Mouse (Mus musculus): ENCODE measurements around the gene H2-T22. TPM values are rescaled to one million over a fixed set of nuclear protein-coding genes. Genes with fewer than 3 reads are reported as not detected.

Gene H2-T22
- total and polyA plus RNA-seq, 2 experiments from 2014 or later, result 8.2 to 17.4 TPM

GRCm38 (mm10) chr17:36001121-36001897, 41.2 kb downstream of the H2-T22 start:
- H3K4me2 ChIP-seq (ENCODE audit: low read depth, low read length), result no peak overlapping the region
- no peaks in the 10 kb centered on the region for H3K36me3 ChIP-seq (replicated peaks; ENCODE audit: control insufficient read depth, insufficient read depth, low read length)
- no peaks in the 10 kb centered on the region for H3K9me3 ChIP-seq (replicated peaks; ENCODE audit: control insufficient read depth, low read length)
- H3K4me1 ChIP-seq (ENCODE audit: control insufficient read depth, insufficient read depth), result peaks cover 6% of the 10 kb centered on the region; the same call in 1 of the 2 replicates
- no peaks in the 10 kb centered on the region for H3K27me3 ChIP-seq (ENCODE audit: control insufficient read depth, insufficient read depth, low read length)
- no peak overlapping the region for H3K4me3 ChIP-seq (ENCODE audit: low read depth, low read length)
- no peak for TF ChIP-seq CTCF (IDR thresholded peaks at IDR 0.05; ENCODE audit: low read depth)
- no peak for TF ChIP-seq EP300 (IDR thresholded peaks at IDR 0.05; ENCODE audit: low read depth)
- DNase-seq (ENCODE audit: low spot score), result no peak
- H3K9ac ChIP-seq (replicated peaks; ENCODE audit: low read depth, low read length), result no peak overlapping the region
- no peak overlapping the region for H3K27ac ChIP-seq (ENCODE audit: low read depth)
- WGBS, result 93% methylated on average over 12 of the region's 12 CpGs
- no peak for ATAC-seq (ENCODE audit: insufficient read depth, low read depth)

- no peak overlapping the region for H3K9ac ChIP-seq (replicated peaks; ENCODE audit: low read depth, low read length)
- no peak for DNase-seq (ENCODE audit: low spot score)
- WGBS, result 73% methylated on average over 4 of the region's 4 CpGs
- TF ChIP-seq EP300 (IDR thresholded peaks at IDR 0.05; ENCODE audit: low read depth) (no peak), CTCF (IDR thresholded peaks at IDR 0.05; ENCODE audit: low read depth) (no peak)
- no peak overlapping the region for H3K4me2 ChIP-seq (ENCODE audit: low read depth, low read length)
- H3K4me1 ChIP-seq (ENCODE audit: control insufficient read depth, insufficient read depth), result peaks cover 6% of the 10 kb centered on the region; the same call in 1 of the 2 replicates
- no peaks in the 10 kb centered on the region for H3K9me3 ChIP-seq (replicated peaks; ENCODE audit: control insufficient read depth, low read length)
- H3K4me3 ChIP-seq (ENCODE audit: low read depth, low read length), result no peak overlapping the region
- H3K36me3 ChIP-seq (replicated peaks; ENCODE audit: control insufficient read depth, insufficient read depth, low read length), result no peaks in the 10 kb centered on the region
- no peaks in the 10 kb centered on the region for H3K27me3 ChIP-seq (ENCODE audit: control insufficient read depth, insufficient read depth, low read length)
- no peak for ATAC-seq (ENCODE audit: insufficient read depth, low read depth)
- H3K27ac ChIP-seq (ENCODE audit: low read depth), result no peak overlapping the region
These were observed 42.2 kb downstream of the H2-T22 start for GRCm38 (mm10) chr17:36000349-36000748.

- no peak overlapping the region for H3K27ac ChIP-seq (ENCODE audit: low read depth)
- H3K9ac ChIP-seq (replicated peaks; ENCODE audit: low read depth, low read length), result no peak overlapping the region
- WGBS, result 37% methylated on average over 7 of the region's 7 CpGs
- DNase-seq (ENCODE audit: low spot score), result no peak
- 0 out of 2 replicates have a peak overlapping the region, but pooled peaks have one; percentile 6 for H3K4me2 ChIP-seq (ENCODE audit: low read depth, low read length)
- no peaks in the 10 kb centered on the region for H3K36me3 ChIP-seq (replicated peaks; ENCODE audit: control insufficient read depth, insufficient read depth, low read length)
- no peak; the same call in 1 of the 2 replicates for ATAC-seq (ENCODE audit: insufficient read depth, low read depth)
- TF ChIP-seq EP300 (IDR thresholded peaks at IDR 0.05; ENCODE audit: low read depth) (no peak), CTCF (IDR thresholded peaks at IDR 0.05; ENCODE audit: low read depth) (no peak)
- no peak overlapping the region for H3K4me3 ChIP-seq (ENCODE audit: low read depth, low read length)
- H3K27me3 ChIP-seq (ENCODE audit: control insufficient read depth, insufficient read depth, low read length), result no peaks in the 10 kb centered on the region
- no peaks in the 10 kb centered on the region for H3K9me3 ChIP-seq (replicated peaks; ENCODE audit: control insufficient read depth, low read length)
- peaks cover 12% of the 10 kb centered on the region for H3K4me1 ChIP-seq (ENCODE audit: control insufficient read depth, insufficient read depth)
These were observed 43.2 kb downstream of the H2-T22 start for GRCm38 (mm10) chr17:35999356-35999755.

GRCm38 (mm10) chr17:35998545-35999305, 43.8 kb downstream of the H2-T22 start:
- TF ChIP-seq EP300 (IDR thresholded peaks at IDR 0.05; ENCODE audit: low read depth) (no peak), CTCF (IDR thresholded peaks at IDR 0.05; ENCODE audit: low read depth) (no peak)

GRCm38 (mm10) chr17:35997713-35998510, 44.6 kb downstream of the H2-T22 start:
- no peak for TF ChIP-seq CTCF (IDR thresholded peaks at IDR 0.05; ENCODE audit: low read depth)
- TF ChIP-seq EP300 (IDR thresholded peaks at IDR 0.05; ENCODE audit: low read depth), result no peak
- peaks cover 12% of the 10 kb centered on the region for H3K4me1 ChIP-seq (ENCODE audit: control insufficient read depth, insufficient read depth)
- DNase-seq (ENCODE audit: low spot score) (no peak), ATAC-seq (ENCODE audit: insufficient read depth, low read depth) (no peak)
- no peaks in the 10 kb centered on the region for H3K27me3 ChIP-seq (ENCODE audit: control insufficient read depth, insufficient read depth, low read length)
- no peaks in the 10 kb centered on the region for H3K36me3 ChIP-seq (replicated peaks; ENCODE audit: control insufficient read depth, insufficient read depth, low read length)
- no peak overlapping the region for H3K4me3 ChIP-seq (ENCODE audit: low read depth, low read length)
- 58% methylated on average over 12 of the region's 12 CpGs for WGBS
- H3K9ac ChIP-seq (replicated peaks; ENCODE audit: low read depth, low read length), result no peak overlapping the region
- H3K9me3 ChIP-seq (replicated peaks; ENCODE audit: control insufficient read depth, low read length), result no peaks in the 10 kb centered on the region
- no peak overlapping the region for H3K27ac ChIP-seq (ENCODE audit: low read depth)
- no peak overlapping the region for H3K4me2 ChIP-seq (ENCODE audit: low read depth, low read length)

More at GRCm38 (mm10) chr17:35998545-35999305, 43.8 kb downstream of the H2-T22 start:
- H3K9me3 ChIP-seq (replicated peaks; ENCODE audit: control insufficient read depth, low read length), result no peaks in the 10 kb centered on the region
- no peak overlapping the region for H3K4me2 ChIP-seq (ENCODE audit: low read depth, low read length)
- H3K27ac ChIP-seq (ENCODE audit: low read depth), result no peak overlapping the region
- ATAC-seq (ENCODE audit: insufficient read depth, low read depth), result no peak
- no peak overlapping the region for H3K4me3 ChIP-seq (ENCODE audit: low read depth, low read length)
- H3K4me1 ChIP-seq (ENCODE audit: control insufficient read depth, insufficient read depth), result peaks cover 12% of the 10 kb centered on the region
- DNase-seq (ENCODE audit: low spot score), result no peak
- H3K36me3 ChIP-seq (replicated peaks; ENCODE audit: control insufficient read depth, insufficient read depth, low read length), result no peaks in the 10 kb centered on the region
- WGBS, result 60% methylated on average over 6 of the region's 6 CpGs
- no peaks in the 10 kb centered on the region for H3K27me3 ChIP-seq (ENCODE audit: control insufficient read depth, insufficient read depth, low read length)
- H3K9ac ChIP-seq (replicated peaks; ENCODE audit: low read depth, low read length), result no peak overlapping the region
